Mouse (Mus musculus) liver, embryonic 14.5 days (tissue): ENCODE data around the gene Ocel1.

Experiments used
- CTCF ChIP-seq: IDR thresholded peaks from 2 replicates; pipeline ENCODE4 v1.5.1; 2016; ENCODE audit warnings: antibody characterized with exemption, low read depth, control low read depth
- EP300 ChIP-seq: IDR thresholded peaks from 2 replicates; pipeline ENCODE4 v1.6.1; 2016; ENCODE audit warnings: antibody characterized with exemption, low read depth

DNA sequence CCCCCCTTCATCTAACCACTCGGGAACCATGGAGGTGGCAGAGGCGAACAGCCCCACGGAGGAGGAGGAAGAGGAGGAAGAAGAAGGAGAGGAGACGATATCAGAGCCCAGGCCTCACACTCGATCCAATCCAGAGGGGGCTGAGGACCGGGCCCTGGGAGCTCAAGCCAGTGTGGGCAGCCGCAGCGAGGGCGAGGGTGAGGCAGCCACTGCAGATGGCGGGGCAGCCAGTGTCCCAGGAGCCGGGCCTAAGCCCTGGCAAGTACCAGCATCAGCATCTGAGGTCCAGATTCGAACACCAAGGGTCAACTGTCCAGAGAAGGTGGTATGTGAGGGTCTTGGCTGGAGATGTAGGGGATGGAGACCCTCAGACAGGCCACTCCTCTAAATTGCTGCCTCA is 26.6 kb downstream of the Ocel1 start:
- TF ChIP-seq CTCF (no peak), EP300 (no peak)
